Mouse (Mus musculus) E14TG2a.4 (cell line): ENCODE measurements around the gene Eml3.

Source experiments
- CTCF ChIP-seq: conservative IDR thresholded peaks from 2 replicates; pipeline ENCODE4 v1.5.1; 2014; ENCODE audit warnings: low read length
- NANOG ChIP-seq: IDR thresholded peaks from 2 replicates; pipeline ENCODE4 v1.6.1; 2014; ENCODE audit warnings: borderline replicate concordance, low read length, mixed read lengths
- POU5F1 ChIP-seq: IDR thresholded peaks from 2 replicates; pipeline ENCODE4 v1.6.1; 2014; ENCODE audit warnings: low read length, borderline replicate concordance

- TF ChIP-seq CTCF (no peak), NANOG (no peak), POU5F1 (no peak)
Observed at GRCm38 (mm10) chr19:8942276-8942964, 13.1 kb downstream of the Eml3 start.
